Mouse (Mus musculus): ENCODE results near the gene Ncmap. TPM values are rescaled to one million over a fixed set of nuclear protein-coding genes. Genes with fewer than 3 reads are reported as not detected.
A peak's percentile ranks its signal among the peaks of the same experiment; 100 is the strongest.
"Not testable (repeated sequence)": the region's sequence is repeated elsewhere in the genome, so short reads cannot be mapped to it uniquely, and the experiment has no call there.

Gene Ncmap
- total RNA-seq, 2 experiments from 2014 or later = 9.8 to 16.8 TPM

- DNase-seq = no peak
Measured at GRCm38 (mm10) chr4:135401881-135402280, 3.9 kb upstream of the Ncmap start.

GRCm38 (mm10) chr4:135397551-135397950 is 476 bp downstream of the Ncmap start:
- DNase-seq = no peak

- DNase-seq = no peak
Measured at GRCm38 (mm10) chr4:135396303-135396702, 1.7 kb downstream of the Ncmap start.

GRCm38 (mm10) chr4:135395375-135395774 is 2.7 kb downstream of the Ncmap start:
- DNase-seq = no peak

GRCm38 (mm10) chr4:135394666-135395065 is 3.4 kb downstream of the Ncmap start:
- no peak for DNase-seq

- DNase-seq = no peak
Measured at GRCm38 (mm10) chr4:135393381-135393780, 4.6 kb downstream of the Ncmap start.

GRCm38 (mm10) chr4:135392801-135393200 is 5.2 kb downstream of the Ncmap start:
- no peak for DNase-seq

GRCm38 (mm10) chr4:135391014-135391413 is 7.0 kb downstream of the Ncmap start:
- no peak for DNase-seq

GRCm38 (mm10) chr4:135385614-135386013 is 12.4 kb downstream of the Ncmap start:
- DNase-seq = no peak

GRCm38 (mm10) chr4:135382316-135382715 is 15.7 kb downstream of the Ncmap start:
- peak; percentile 78 for DNase-seq

GRCm38 (mm10) chr4:135381355-135381754 is 16.7 kb downstream of the Ncmap start:
- no peak for DNase-seq

- DNase-seq = no peak
Measured at GRCm38 (mm10) chr4:135377241-135377640, 20.8 kb downstream of the Ncmap start.

GRCm38 (mm10) chr4:135375444-135375843 is 22.6 kb downstream of the Ncmap start:
- no peak for DNase-seq

- DNase-seq = no peak
Measured at GRCm38 (mm10) chr4:135373299-135373698, 24.7 kb downstream of the Ncmap start.

GRCm38 (mm10) chr4:135370372-135370771 is 27.7 kb downstream of the Ncmap start:
- no peak for DNase-seq

- no peak for DNase-seq
Measured at GRCm38 (mm10) chr4:135362828-135363227, 35.2 kb downstream of the Ncmap start.

- DNase-seq = no peak
Measured at GRCm38 (mm10) chr4:135361722-135362121, 36.3 kb downstream of the Ncmap start.

GRCm38 (mm10) chr4:135358736-135359135 is 39.3 kb downstream of the Ncmap start:
- DNase-seq = no peak

GRCm38 (mm10) chr4:135357221-135357920 is 40.7 kb downstream of the Ncmap start:
- DNase-seq = no peak

- no peak for DNase-seq
Measured at GRCm38 (mm10) chr4:135355886-135356550, 42.0 kb downstream of the Ncmap start.

GRCm38 (mm10) chr4:135354751-135355150 is 43.3 kb downstream of the Ncmap start:
- DNase-seq = not testable (repeated sequence)

- DNase-seq = no peak
Measured at GRCm38 (mm10) chr4:135353794-135354450, 44.1 kb downstream of the Ncmap start.

- DNase-seq = peak; percentile 100
Measured at GRCm38 (mm10) chr4:135353066-135353793, 44.8 kb downstream of the Ncmap start, which contains the start of gene Srrm1. TSS of gene Srrm1 (minus strand) at chr4:135353321.
